17 mouse cellular contexts compared by ENCODE assay signal in genomic region chr7:44845006-44845405, GRCm38 (mm10). TPM values are rescaled to one million over a fixed set of nuclear protein-coding genes. Genes with fewer than 3 reads are reported as not detected.
DNase-seq lines count a peak whose midpoint lies in the region; ATAC-seq lines count a peak whose summit lies in the region.
"Had no signal": no experiment of that assay in that cellular context is flagged by ENCODE, and none has a peak within 500 bp of the region (broad histone marks: within the 10 kb centered on the region; RNA-seq: fewer than 3 reads in every experiment).

No protein-coding gene starts in this region.

- 92% methylated on average over 10 of the region's 10 CpGs for WGBS in heart, embryonic 10.5 days

- peaks cover 66% of the 10 kb centered on the region for H3K36me3 ChIP-seq in heart, embryonic 10.5 days

- H3K4me1 ChIP-seq in heart, embryonic 10.5 days, result peaks cover 16% of the 10 kb centered on the region

- DNase-seq in cerebellum, adult 11-12 months, result peak; percentile 58
- no peak for DNase-seq in heart, embryonic 10.5 days (ENCODE audit: low spot score)
- DNase-seq in heart, postnatal 10 days, result no peak
- DNase-seq: adrenal gland, adult 2 months; adrenal gland, postnatal 10 days; adrenal gland, postnatal 25 days; cerebellum, adult 2 months; cerebellum, postnatal 10 days; embryo, embryonic 11 days had no signal

- H3K4me3 ChIP-seq in heart, embryonic 10.5 days, result 0 out of 2 replicates have a peak overlapping the region, but pooled peaks have one; percentile 5
- H3K4me3 ChIP-seq: embryonic facial prominence, embryonic 13.5 days; embryonic facial prominence, embryonic 15.5 days; erythroblast, embryonic 14.5 days; forebrain, embryonic 10.5 days; forebrain, embryonic 12.5 days had no signal

- intact Hi-C loops in heart, postnatal 10 days (cut with DNase I), result no loop called here

- no peaks in the 10 kb centered on the region for H3K9me3 ChIP-seq in heart, embryonic 10.5 days
- H3K9me3 ChIP-seq: embryonic facial prominence, embryonic 13.5 days; embryonic facial prominence, embryonic 15.5 days; forebrain, embryonic 10.5 days; forebrain, embryonic 12.5 days had no signal

- H3K27ac ChIP-seq in heart, embryonic 10.5 days, result no peak overlapping the region
- H3K27ac ChIP-seq: embryonic facial prominence, embryonic 13.5 days; embryonic facial prominence, embryonic 15.5 days; forebrain, embryonic 10.5 days; forebrain, embryonic 12.5 days had no signal

- ATAC-seq in cerebellum, adult (ENCODE audit: insufficient number of reproducible peaks, low FRiP score, low TSS enrichment), result no peak
- ATAC-seq: forebrain, embryonic 14.5 days; forebrain, embryonic 16.5 days had no signal

- peaks cover 26% of the 10 kb centered on the region for H3K27me3 ChIP-seq in heart, embryonic 10.5 days (ENCODE audit: insufficient read depth, poor library complexity, severe bottlenecking)

RNA-seq across cellular contexts. Expression of gene Akt1s1, which starts 3.8 kb away (rescaled TPM):
- polyA plus RNA-seq in heart, embryonic 10.5 days (2016; fragmentation: Nextera tagmentation; extraction: Ambion mirVana), result 102 and 103 TPM in 2 replicates
- 10 to 100 TPM; 76.8 to 78.4 TPM for total RNA-seq in heart, postnatal 10 days (2021)

RNA-seq across cellular contexts. Expression of gene Tbc1d17, which starts 3.9 kb away (rescaled TPM):
- 56.9 and 67.3 TPM in 2 replicates for polyA plus RNA-seq in heart, embryonic 10.5 days (2016; fragmentation: Nextera tagmentation; extraction: Ambion mirVana)
- 10 to 100 TPM; 38.4 to 44.7 TPM for total RNA-seq in heart, postnatal 10 days (2021)

RNA-seq across cellular contexts. Expression of gene Pnkp, which starts 11.9 kb away (rescaled TPM):
- polyA plus RNA-seq in heart, embryonic 10.5 days (2016; fragmentation: Nextera tagmentation; extraction: Ambion mirVana), result 28.5 and 29.7 TPM in 2 replicates
- 10 to 100 TPM; 18.1 to 21.6 TPM for total RNA-seq in heart, postnatal 10 days (2021)

RNA-seq across cellular contexts. Expression of gene Ptov1, which starts 24.6 kb away (rescaled TPM):
- polyA plus RNA-seq in heart, embryonic 10.5 days (2016; fragmentation: Nextera tagmentation; extraction: Ambion mirVana), result 258 and 316 TPM in 2 replicates
- total RNA-seq in heart, postnatal 10 days (2021), result 100 to 1,000 TPM; 189 to 196 TPM

RNA-seq across cellular contexts. Expression of gene Atf5, which starts 28.5 kb away (rescaled TPM):
- polyA plus RNA-seq in heart, embryonic 10.5 days (2016; fragmentation: Nextera tagmentation; extraction: Ambion mirVana), result 1.7 and 3.3 TPM in 2 replicates
- total RNA-seq in heart, postnatal 10 days (2021), result 10 to 100 TPM; 50.4 to 51.3 TPM
